Mouse (Mus musculus) sigmoid colon, adult 10 weeks (tissue): ENCODE measurements around the gene Adgre5. TPM values are rescaled to one million over a fixed set of nuclear protein-coding genes. Genes with fewer than 3 reads are reported as not detected.

Experiments used
- polyA plus RNA-seq: library from polyadenylated mRNA; stranded (reverse); fragments of 350-450 nt; fragmentation: Illumina TruSeq; extraction: RNeasy Lipid Tissue Mini Kit (QIAGEN cat#74804); gene quantifications from one replicate; pipeline ENCODE4 v1.2.3, GENCODE M21; 2014; ENCODE audit warnings: low read depth, low replicate concordance

The Adgre5 gene
- 10.3 TPM for polyA plus RNA-seq

GRCm38 (mm10) chr8:83740976-83741741 is at the start of gene Adgre5:
Gene Adgre5 (minus strand): TSS chr8:83741326.

GRCm38 (mm10) chr8:83715031-83715690 is 26.0 kb downstream of the Adgre5 start, which contains the start of gene Ddx39:
Gene Ddx39 (plus strand): TSS chr8:83715177.

GRCm38 (mm10) chr8:83698661-83699453 is 42.3 kb downstream of the Adgre5 start, which contains the start of gene Pkn1:
Gene Pkn1 (minus strand): TSS chr8:83699179.

Other genes starting within 250 kb of the Adgre5 start
- not detected for gene Olfr370, start 205.5 kb downstream of the Adgre5 start, polyA plus RNA-seq
- 0.63 TPM for gene Ndufb7, start 174.7 kb downstream of the Adgre5 start, polyA plus RNA-seq
- 19.4 TPM for gene Tecr, start 133.4 kb downstream of the Adgre5 start, polyA plus RNA-seq
- gene Dnajb1, start 133.1 kb downstream of the Adgre5 start, polyA plus RNA-seq, result 12.3 TPM
- not detected for gene Gipc1, start 88.6 kb downstream of the Adgre5 start, polyA plus RNA-seq
- 1.3 TPM for gene Ptger1, start 74.6 kb downstream of the Adgre5 start, polyA plus RNA-seq
- 20.5 TPM for gene Pkn1, start 42.1 kb downstream of the Adgre5 start, polyA plus RNA-seq
- gene Ddx39, start 26.1 kb downstream of the Adgre5 start, polyA plus RNA-seq, result 7.6 TPM
- gene Adgrl1, start 158.8 kb upstream of the Adgre5 start, polyA plus RNA-seq, result 1.6 TPM
- not detected for gene Gm10644, start 213.9 kb upstream of the Adgre5 start, polyA plus RNA-seq
- gene Asf1b, start 214.2 kb upstream of the Adgre5 start, polyA plus RNA-seq, result 4.7 TPM
- gene Prkaca, start 231.7 kb upstream of the Adgre5 start, polyA plus RNA-seq, result 16.0 TPM